Mouse (Mus musculus): ENCODE results near the gene Nek3. TPM values are rescaled to one million over a fixed set of nuclear protein-coding genes. Genes with fewer than 3 reads are reported as not detected.

Nek3 gene
- total and polyA plus RNA-seq, 2 experiments from 2014 or later: 5.9 to 7.1 TPM

DNA sequence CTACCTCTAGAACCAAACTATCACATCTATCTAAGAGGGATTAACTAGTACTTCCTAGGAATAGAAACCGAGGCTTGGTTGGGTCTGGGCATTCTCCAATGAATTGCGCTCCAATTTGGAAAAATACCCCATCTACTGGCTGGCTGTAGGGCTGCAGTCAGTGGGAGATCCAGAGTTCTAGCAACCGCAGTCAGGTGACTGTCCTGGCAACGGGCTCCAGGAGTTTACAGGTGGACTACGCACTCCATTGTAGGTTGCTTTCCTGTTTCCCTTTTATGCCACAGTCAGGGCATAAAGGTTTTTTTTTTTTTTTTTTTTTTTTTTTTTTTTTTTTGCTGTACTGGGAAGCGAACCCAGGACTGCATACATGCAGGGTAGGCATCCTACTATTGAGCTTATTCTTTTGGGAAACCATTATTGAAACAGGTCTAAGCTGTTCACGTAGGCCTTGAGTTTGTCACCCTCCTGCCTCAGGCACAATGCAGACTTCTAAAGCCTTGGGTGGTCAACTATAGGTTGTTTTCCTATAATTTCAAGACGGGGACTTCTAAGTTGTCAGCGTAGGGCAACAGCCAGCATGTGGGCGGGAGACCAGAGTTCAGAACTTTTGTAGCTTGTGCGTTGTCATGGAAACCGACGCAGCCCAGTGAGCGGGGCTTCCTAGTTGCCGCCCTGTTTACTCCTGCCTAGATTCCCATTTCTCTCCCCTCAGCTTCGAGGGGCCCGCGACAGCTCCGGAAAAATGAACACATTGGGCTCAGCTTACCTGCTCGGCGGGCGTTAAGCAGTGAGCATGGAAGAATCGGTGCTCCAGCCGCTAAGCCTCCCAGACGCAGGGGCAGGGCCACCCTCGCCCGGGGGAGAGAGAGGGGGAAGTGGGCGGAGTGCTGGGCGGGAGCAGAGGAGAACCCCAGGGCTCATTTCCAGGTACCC is 41.7 kb downstream of the Nek3 start, which contains the start of gene Nek5:
Gene Nek5 (minus strand): TSS at position 834 of the 933 bp plus-strand sequence.
- Histone ChIP-seq H3K9me3 (ENCODE audit: low read length) (no peaks in the 10 kb centered on the region), H3K27me3 (ENCODE audit: insufficient read depth, low read length) (no peaks in the 10 kb centered on the region), H3K36me3 (ENCODE audit: insufficient read depth) (peaks cover 19% of the 10 kb centered on the region), H3K4me3 (ENCODE audit: low read depth, low read length) (peak within 1 kb of the TSS; percentile 30), H3K4me2 (ENCODE audit: low read depth) (peak within 1 kb of the TSS; percentile 52), H3K9ac (peak within 1 kb of the TSS; percentile 26; the same call in 1 of the 2 replicates), H3K27ac (ENCODE audit: low read depth, low read length) (no peak within 1 kb of the TSS; the same call in 1 of the 2 replicates), H3K4me1 (ENCODE audit: insufficient read depth) (0 out of 2 replicates have a peak, but pooled peaks cover 3% of the 10 kb centered on the region)
- DNase-seq (peak; percentile 58), ATAC-seq (peak; percentile 78)
- peak; percentile 56 for TF ChIP-seq CTCF (IDR thresholded peaks at IDR 0.05; ENCODE audit: low read depth)
- 2% methylated on average over 29 of the region's 29 CpGs for WGBS

DNA sequence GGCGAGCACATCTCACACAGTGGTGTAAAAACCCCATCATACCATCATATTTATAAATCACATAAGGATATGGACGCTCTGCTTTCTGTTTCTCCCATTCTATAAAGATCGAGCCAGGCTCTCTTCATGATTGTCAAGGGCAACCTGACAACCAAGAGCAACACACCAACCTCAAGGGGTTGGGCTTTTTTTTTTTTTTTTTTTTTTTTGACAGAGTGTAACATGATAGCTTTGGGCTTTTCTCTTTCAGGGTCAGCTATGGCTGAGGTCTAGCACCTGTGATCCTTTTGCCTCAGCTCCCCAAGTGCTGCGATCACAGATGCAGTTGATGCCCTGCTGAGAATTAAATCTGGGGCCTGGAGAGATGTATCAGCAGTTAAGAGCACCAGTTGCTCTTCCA is 59.2 kb downstream of the Nek3 start:
- no peaks in the 10 kb centered on the region for H3K36me3 ChIP-seq (ENCODE audit: insufficient read depth)
- H3K4me2 ChIP-seq (ENCODE audit: low read depth): no peak overlapping the region
- WGBS: 79% methylated on average over 4 of the region's 4 CpGs
- H3K4me3 ChIP-seq (ENCODE audit: low read depth, low read length): no peak overlapping the region
- H3K9ac ChIP-seq: no peak overlapping the region
- no peak for TF ChIP-seq CTCF (IDR thresholded peaks at IDR 0.05; ENCODE audit: low read depth)
- H3K27me3 ChIP-seq (ENCODE audit: insufficient read depth, low read length): no peaks in the 10 kb centered on the region
- ATAC-seq: no peak
- no peak for DNase-seq
- H3K27ac ChIP-seq (ENCODE audit: low read depth, low read length): no peak overlapping the region
- no peaks in the 10 kb centered on the region for H3K9me3 ChIP-seq (ENCODE audit: low read length)
- H3K4me1 ChIP-seq (ENCODE audit: insufficient read depth): no peaks in the 10 kb centered on the region

GRCm38 (mm10) chr8:22091568-22091967 is 74.7 kb downstream of the Nek3 start:
- Histone ChIP-seq H3K4me1 (ENCODE audit: insufficient read depth) (no peaks in the 10 kb centered on the region), H3K36me3 (ENCODE audit: insufficient read depth) (no peaks in the 10 kb centered on the region), H3K9ac (no peak overlapping the region), H3K4me2 (ENCODE audit: low read depth) (no peak overlapping the region), H3K9me3 (ENCODE audit: low read length) (no peaks in the 10 kb centered on the region), H3K27me3 (ENCODE audit: insufficient read depth, low read length) (no peaks in the 10 kb centered on the region), H3K27ac (ENCODE audit: low read depth, low read length) (no peak overlapping the region), H3K4me3 (ENCODE audit: low read depth, low read length) (no peak overlapping the region)
- WGBS: 47% methylated on average over 8 of the region's 8 CpGs
- no peak for TF ChIP-seq CTCF (IDR thresholded peaks at IDR 0.05; ENCODE audit: low read depth)
- ATAC-seq: no peak
- peak; percentile 2 for DNase-seq

DNA sequence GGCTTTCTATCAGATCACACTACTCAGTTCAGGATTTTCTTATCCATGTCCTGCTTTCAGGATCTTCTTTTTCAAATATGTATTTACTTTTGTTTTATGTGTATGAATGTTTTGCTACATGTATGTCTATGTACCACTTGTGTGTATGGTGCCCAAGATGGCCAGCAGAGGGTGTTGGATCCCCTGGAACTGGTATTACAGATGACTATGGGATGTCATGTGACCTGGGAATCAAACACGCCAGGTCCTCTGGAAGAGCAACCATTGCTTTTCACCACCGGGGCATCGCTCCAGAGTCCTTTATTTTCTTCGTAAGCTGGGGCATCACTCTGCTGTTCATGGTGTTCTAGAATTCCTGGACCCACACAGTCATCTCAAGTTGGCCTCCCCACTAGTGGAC is 77.0 kb downstream of the Nek3 start:
- WGBS: 93% methylated on average over 4 of the region's 4 CpGs
- ATAC-seq (no peak), DNase-seq (no peak)
- no peak overlapping the region for H3K9ac ChIP-seq
- no peaks in the 10 kb centered on the region for H3K4me1 ChIP-seq (ENCODE audit: insufficient read depth)
- TF ChIP-seq CTCF (IDR thresholded peaks at IDR 0.05; ENCODE audit: low read depth): no peak
- H3K36me3 ChIP-seq (ENCODE audit: insufficient read depth): no peaks in the 10 kb centered on the region
- no peaks in the 10 kb centered on the region for H3K9me3 ChIP-seq (ENCODE audit: low read length)
- no peaks in the 10 kb centered on the region for H3K27me3 ChIP-seq (ENCODE audit: insufficient read depth, low read length)
- H3K4me3 ChIP-seq (ENCODE audit: low read depth, low read length): no peak overlapping the region
- H3K27ac ChIP-seq (ENCODE audit: low read depth, low read length): no peak overlapping the region
- no peak overlapping the region for H3K4me2 ChIP-seq (ENCODE audit: low read depth)

DNA sequence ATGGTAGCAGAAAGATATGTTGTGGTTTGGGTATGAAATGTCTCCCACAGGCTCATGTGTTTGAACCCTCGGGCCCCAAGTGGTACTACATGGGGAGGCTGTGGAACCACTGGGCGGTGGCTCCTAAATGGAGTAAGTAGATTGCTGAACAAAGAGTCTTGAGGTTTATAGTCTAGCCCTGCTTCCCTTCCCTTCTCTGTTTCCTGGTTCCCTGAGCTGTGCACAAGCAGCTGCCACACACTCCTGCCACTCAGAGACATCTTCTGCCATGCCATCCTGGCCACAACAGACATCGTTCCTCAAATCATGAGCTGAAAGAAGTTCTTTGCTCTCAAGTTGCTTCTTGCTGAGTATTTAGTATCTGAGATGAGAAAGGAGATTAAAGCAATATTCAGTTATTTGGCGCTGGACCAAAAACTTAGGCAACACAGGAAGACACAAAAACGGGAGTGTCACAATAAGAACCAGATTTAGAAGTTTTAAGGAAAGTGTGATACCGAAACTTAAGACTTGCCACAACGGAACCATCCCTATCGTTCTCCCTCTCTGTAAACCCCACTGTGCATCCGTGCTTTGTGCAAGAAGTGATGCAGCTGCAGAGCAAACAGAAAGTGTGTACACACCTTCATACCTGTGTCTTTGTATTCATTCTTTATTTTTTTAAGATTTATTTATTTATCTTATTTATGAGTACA is 86.8 kb downstream of the Nek3 start:
- H3K4me2 ChIP-seq (ENCODE audit: low read depth): no peak overlapping the region
- H3K9ac ChIP-seq: no peak overlapping the region
- no peak for TF ChIP-seq CTCF (IDR thresholded peaks at IDR 0.05; ENCODE audit: low read depth)
- H3K36me3 ChIP-seq (ENCODE audit: insufficient read depth): no peaks in the 10 kb centered on the region
- WGBS: 86% methylated on average over 9 of the region's 9 CpGs
- DNase-seq (no peak), ATAC-seq (no peak)
- no peaks in the 10 kb centered on the region for H3K27me3 ChIP-seq (ENCODE audit: insufficient read depth, low read length)
- no peak overlapping the region for H3K27ac ChIP-seq (ENCODE audit: low read depth, low read length)
- H3K4me3 ChIP-seq (ENCODE audit: low read depth, low read length): no peak overlapping the region
- no peaks in the 10 kb centered on the region for H3K9me3 ChIP-seq (ENCODE audit: low read length)
- H3K4me1 ChIP-seq (ENCODE audit: insufficient read depth): no peaks in the 10 kb centered on the region

Other genes with a start within 250 kb of the Nek3 start
- gene Defb15, start 233.7 kb downstream of the Nek3 start, total RNA-seq (2014; rRNA removed): not detected in 2 replicates
- not detected in 2 replicates for gene Defb15, start 233.7 kb downstream of the Nek3 start, polyA plus RNA-seq (2015; fragmentation: Nextera tagmentation; extraction: Ambion mirVana)
- gene Defb35, start 228.1 kb downstream of the Nek3 start, total RNA-seq (2014; rRNA removed): not detected in 2 replicates
- gene Defb35, start 228.1 kb downstream of the Nek3 start, polyA plus RNA-seq (2015; fragmentation: Nextera tagmentation; extraction: Ambion mirVana): not detected in 2 replicates
- not detected in 2 replicates for gene Defb13, start 219.7 kb downstream of the Nek3 start, total RNA-seq (2014; rRNA removed)
- gene Defb13, start 219.7 kb downstream of the Nek3 start, polyA plus RNA-seq (2015; fragmentation: Nextera tagmentation; extraction: Ambion mirVana): not detected in 2 replicates
- gene Fam90a1a, start 207.7 kb downstream of the Nek3 start, total RNA-seq (2014; rRNA removed): not detected in 2 replicates
- gene Fam90a1a, start 207.7 kb downstream of the Nek3 start, polyA plus RNA-seq (2015; fragmentation: Nextera tagmentation; extraction: Ambion mirVana): not detected in 2 replicates
- gene Ccdc70, start 196.7 kb downstream of the Nek3 start, total RNA-seq (2014; rRNA removed): not detected in 2 replicates
- gene Ccdc70, start 196.7 kb downstream of the Nek3 start, polyA plus RNA-seq (2015; fragmentation: Nextera tagmentation; extraction: Ambion mirVana): not detected in 2 replicates
- gene Atp7b, start 106.1 kb downstream of the Nek3 start, total RNA-seq (2014; rRNA removed): 2.4 and 3.6 TPM in 2 replicates
- gene Atp7b, start 106.1 kb downstream of the Nek3 start, polyA plus RNA-seq (2015; fragmentation: Nextera tagmentation; extraction: Ambion mirVana): 0.84 and 1.2 TPM in 2 replicates
- gene Alg11, start 105.7 kb downstream of the Nek3 start, total RNA-seq (2014; rRNA removed): 32.0 and 44.6 TPM in 2 replicates
- gene Alg11, start 105.7 kb downstream of the Nek3 start, polyA plus RNA-seq (2015; fragmentation: Nextera tagmentation; extraction: Ambion mirVana): 22.3 and 29.1 TPM in 2 replicates
- gene Nek5, start 41.4 kb downstream of the Nek3 start, total RNA-seq (2014; rRNA removed): 0.77 and 3.5 TPM in 2 replicates
- gene Nek5, start 41.4 kb downstream of the Nek3 start, polyA plus RNA-seq (2015; fragmentation: Nextera tagmentation; extraction: Ambion mirVana): 0.92 and 1.2 TPM in 2 replicates
- 7.5 and 8.8 TPM in 2 replicates for gene Ckap2, start 19.4 kb upstream of the Nek3 start, total RNA-seq (2014; rRNA removed)
- gene Ckap2, start 19.4 kb upstream of the Nek3 start, polyA plus RNA-seq (2015; fragmentation: Nextera tagmentation; extraction: Ambion mirVana): 6.8 and 8.0 TPM in 2 replicates
- gene Vps36, start 26.4 kb upstream of the Nek3 start, total RNA-seq (2014; rRNA removed): 38.3 and 42.9 TPM in 2 replicates
- gene Vps36, start 26.4 kb upstream of the Nek3 start, polyA plus RNA-seq (2015; fragmentation: Nextera tagmentation; extraction: Ambion mirVana): 24.6 and 36.7 TPM in 2 replicates
- gene Thsd1, start 60.9 kb upstream of the Nek3 start, total RNA-seq (2014; rRNA removed): 4.5 and 7.0 TPM in 2 replicates
- 5.2 and 5.6 TPM in 2 replicates for gene Thsd1, start 60.9 kb upstream of the Nek3 start, polyA plus RNA-seq (2015; fragmentation: Nextera tagmentation; extraction: Ambion mirVana)
- not detected in 2 replicates for gene Tpte, start 117.0 kb upstream of the Nek3 start, total RNA-seq (2014; rRNA removed)
- not detected in 2 replicates for gene Tpte, start 117.0 kb upstream of the Nek3 start, polyA plus RNA-seq (2015; fragmentation: Nextera tagmentation; extraction: Ambion mirVana)
- 6.9 and 7.2 TPM in 2 replicates for gene Slc25a15, start 232.2 kb upstream of the Nek3 start, total RNA-seq (2014; rRNA removed)
- gene Slc25a15, start 232.2 kb upstream of the Nek3 start, polyA plus RNA-seq (2015; fragmentation: Nextera tagmentation; extraction: Ambion mirVana): 6.0 and 7.3 TPM in 2 replicates
- 24.9 and 33.7 TPM in 2 replicates for gene Mrps31, start 244.9 kb upstream of the Nek3 start, total RNA-seq (2014; rRNA removed)
- gene Mrps31, start 244.9 kb upstream of the Nek3 start, polyA plus RNA-seq (2015; fragmentation: Nextera tagmentation; extraction: Ambion mirVana): 31.2 and 34.3 TPM in 2 replicates

All from forebrain, postnatal 0 days (tissue).